Comparison of ENCODE assay signal across 12 mouse cellular contexts in genomic region chr15:95467195-95467594, GRCm38 (mm10).
A peak's percentile ranks its signal among the peaks of the same experiment; 100 is the strongest.
DNase-seq lines count a peak whose midpoint lies in the region; ATAC-seq and TF ChIP-seq lines count a peak whose summit lies in the region.
"Had no signal": no experiment of that assay in that cellular context is flagged by ENCODE, and none has a peak within 500 bp of the region (broad histone marks: within the 10 kb centered on the region; RNA-seq: fewer than 3 reads in every experiment).

No protein-coding gene starts in this region.

- H3K27ac ChIP-seq in hindbrain, embryonic 14.5 days = peak overlapping the region; percentile 34
- no peak overlapping the region for H3K27ac ChIP-seq in hindbrain, embryonic 16.5 days (ENCODE audit: low read depth, low read length)
- H3K27ac ChIP-seq in lung, postnatal 0 days (ENCODE audit: low read length) = no peak overlapping the region
- H3K27ac ChIP-seq in embryonic facial prominence, embryonic 14.5 days (replicated peaks; ENCODE audit: low read depth, low read length) = no peak overlapping the region
- H3K27ac ChIP-seq: heart, adult 2 months; liver, embryonic 15.5 days; neural tube, embryonic 12.5 days had no signal

- H3K4me3 ChIP-seq in hindbrain, embryonic 14.5 days (replicated peaks; ENCODE audit: low read length) = no peak overlapping the region
- H3K4me3 ChIP-seq in hindbrain, embryonic 16.5 days (ENCODE audit: low read length) = no peak overlapping the region
- H3K4me3 ChIP-seq in lung, postnatal 0 days (ENCODE audit: low read depth, low read length) = no peak overlapping the region
- no peak overlapping the region for H3K4me3 ChIP-seq in embryonic facial prominence, embryonic 14.5 days (ENCODE audit: low read depth, low read length)
- H3K4me3 ChIP-seq: heart, adult 2 months; liver, embryonic 15.5 days; neural tube, embryonic 12.5 days had no signal

- no peak for TF ChIP-seq EP300 in lung, postnatal 0 days (IDR thresholded peaks at IDR 0.05)

- DNase-seq in hindbrain, embryonic 14.5 days (ENCODE audit: low spot score) = no peak
- DNase-seq in lung, postnatal 0 days (ENCODE audit: low spot score) = peak; percentile 26
- DNase-seq in lung, adult 18-20 months = no peak
- DNase-seq in embryonic facial prominence, embryonic 14.5 days (ENCODE audit: low spot score) = peak; percentile 51
- peak; percentile 22 to 46 for DNase-seq in thymus, postnatal 36 days
- no peak for DNase-seq in heart, postnatal 4 days
- DNase-seq: adrenal gland, adult 8-10 months; embryo, embryonic 11 days; heart, adult 2 months had no signal

- H3K4me2 ChIP-seq in hindbrain, embryonic 14.5 days (replicated peaks) = no peak overlapping the region
- no peak overlapping the region for H3K4me2 ChIP-seq in hindbrain, embryonic 16.5 days (ENCODE audit: low read length)
- 0 out of 2 replicates have a peak overlapping the region, but pooled peaks have one; percentile 11 for H3K4me2 ChIP-seq in lung, postnatal 0 days (replicated peaks; ENCODE audit: low read depth, low read length)
- H3K4me2 ChIP-seq in embryonic facial prominence, embryonic 14.5 days (ENCODE audit: low read depth, low read length) = no peak overlapping the region; the same call in 1 of the 2 replicates
- H3K4me2 ChIP-seq: liver, embryonic 15.5 days; neural tube, embryonic 12.5 days had no signal

- no peak for TF ChIP-seq CTCF in lung, postnatal 0 days (IDR thresholded peaks at IDR 0.05)

- no peaks in the 10 kb centered on the region for H3K27me3 ChIP-seq in hindbrain, embryonic 14.5 days (ENCODE audit: control insufficient read depth, insufficient read depth, low read length)
- H3K27me3 ChIP-seq in hindbrain, embryonic 16.5 days (replicated peaks; ENCODE audit: control insufficient read depth, insufficient read depth, low read length) = no peaks in the 10 kb centered on the region
- no peaks in the 10 kb centered on the region for H3K27me3 ChIP-seq in lung, postnatal 0 days (replicated peaks; ENCODE audit: insufficient read depth, low read length)
- H3K27me3 ChIP-seq in embryonic facial prominence, embryonic 14.5 days (replicated peaks; ENCODE audit: control insufficient read depth, insufficient read depth, low read length) = no peaks in the 10 kb centered on the region
- H3K27me3 ChIP-seq: liver, embryonic 15.5 days; neural tube, embryonic 12.5 days had no signal

- H3K36me3 ChIP-seq in hindbrain, embryonic 14.5 days (replicated peaks; ENCODE audit: control insufficient read depth, insufficient read depth) = no peaks in the 10 kb centered on the region; the same call in 1 of the 2 replicates
- H3K36me3 ChIP-seq in hindbrain, embryonic 16.5 days (ENCODE audit: control insufficient read depth, insufficient read depth, low read length) = no peaks in the 10 kb centered on the region; the same call in 1 of the 2 replicates
- H3K36me3 ChIP-seq in lung, postnatal 0 days (ENCODE audit: insufficient read depth, low read length) = no peaks in the 10 kb centered on the region
- no peaks in the 10 kb centered on the region for H3K36me3 ChIP-seq in embryonic facial prominence, embryonic 14.5 days (ENCODE audit: control insufficient read depth, insufficient read depth, low read length)
- H3K36me3 ChIP-seq: liver, embryonic 15.5 days had no signal

- 57% methylated on average over 6 of the region's 6 CpGs for WGBS in hindbrain, embryonic 14.5 days
- WGBS in hindbrain, embryonic 16.5 days = 57% methylated on average over 6 of the region's 6 CpGs
- 28% methylated on average over 6 of the region's 6 CpGs for WGBS in lung, postnatal 0 days
- WGBS in embryonic facial prominence, embryonic 14.5 days = 26% methylated on average over 6 of the region's 6 CpGs

- peaks cover 5% of the 10 kb centered on the region; the same call in 1 of the 2 replicates for H3K4me1 ChIP-seq in hindbrain, embryonic 14.5 days (replicated peaks; ENCODE audit: control insufficient read depth, insufficient read depth, low read length)
- no peaks in the 10 kb centered on the region for H3K4me1 ChIP-seq in hindbrain, embryonic 16.5 days (ENCODE audit: control insufficient read depth, insufficient read depth, low read depth, low read length)
- H3K4me1 ChIP-seq in lung, postnatal 0 days (ENCODE audit: insufficient read depth, low read depth, low read length) = no peaks in the 10 kb centered on the region
- 0 out of 2 replicates have a peak, but pooled peaks cover 2% of the 10 kb centered on the region for H3K4me1 ChIP-seq in embryonic facial prominence, embryonic 14.5 days (ENCODE audit: control insufficient read depth, insufficient read depth, low read length)
- H3K4me1 ChIP-seq: liver, embryonic 15.5 days; neural tube, embryonic 12.5 days had no signal

- no peak overlapping the region for H3K9ac ChIP-seq in hindbrain, embryonic 14.5 days
- H3K9ac ChIP-seq in hindbrain, embryonic 16.5 days (ENCODE audit: low read depth, low read length) = no peak overlapping the region
- H3K9ac ChIP-seq in lung, postnatal 0 days (replicated peaks; ENCODE audit: low read depth) = no peak overlapping the region
- H3K9ac ChIP-seq in embryonic facial prominence, embryonic 14.5 days (ENCODE audit: low read depth, low read length) = no peak overlapping the region
- H3K9ac ChIP-seq: liver, embryonic 15.5 days; neural tube, embryonic 12.5 days had no signal

- no peak for ATAC-seq in hindbrain, embryonic 14.5 days (ENCODE audit: low FRiP score)
- ATAC-seq in hindbrain, embryonic 16.5 days = no peak
- no peak for ATAC-seq in lung, postnatal 0 days
- ATAC-seq in embryonic facial prominence, embryonic 14.5 days (ENCODE audit: low read depth) = 0 out of 2 replicates have a peak, but pooled peaks have one; percentile 22

- no peaks in the 10 kb centered on the region for H3K9me3 ChIP-seq in hindbrain, embryonic 14.5 days (ENCODE audit: control insufficient read depth, low read length)
- no peaks in the 10 kb centered on the region for H3K9me3 ChIP-seq in hindbrain, embryonic 16.5 days (ENCODE audit: control insufficient read depth, low read length)
- no peaks in the 10 kb centered on the region for H3K9me3 ChIP-seq in lung, postnatal 0 days (ENCODE audit: low read length)
- no peaks in the 10 kb centered on the region for H3K9me3 ChIP-seq in embryonic facial prominence, embryonic 14.5 days (ENCODE audit: control insufficient read depth, low read length)
- H3K9me3 ChIP-seq: liver, embryonic 15.5 days; neural tube, embryonic 12.5 days had no signal

Comparison
In these comparisons a context has a peak if more than half of its experiments do, and no peak if none do; other contexts are left out.
1. DNase-seq: peak in lung, postnatal 0 days (single experiment), embryonic facial prominence, embryonic 14.5 days (single experiment) and thymus, postnatal 36 days (2 of 2); none in hindbrain, embryonic 14.5 days (single experiment), lung, adult 18-20 months (0 of 2) and heart, postnatal 4 days (single experiment).